Mouse (Mus musculus): ENCODE data around the gene Zfp160.
"Not testable (repeated sequence)": the region's sequence is repeated elsewhere in the genome, so short reads cannot be mapped to it uniquely, and the experiment has no call there.

DNA sequence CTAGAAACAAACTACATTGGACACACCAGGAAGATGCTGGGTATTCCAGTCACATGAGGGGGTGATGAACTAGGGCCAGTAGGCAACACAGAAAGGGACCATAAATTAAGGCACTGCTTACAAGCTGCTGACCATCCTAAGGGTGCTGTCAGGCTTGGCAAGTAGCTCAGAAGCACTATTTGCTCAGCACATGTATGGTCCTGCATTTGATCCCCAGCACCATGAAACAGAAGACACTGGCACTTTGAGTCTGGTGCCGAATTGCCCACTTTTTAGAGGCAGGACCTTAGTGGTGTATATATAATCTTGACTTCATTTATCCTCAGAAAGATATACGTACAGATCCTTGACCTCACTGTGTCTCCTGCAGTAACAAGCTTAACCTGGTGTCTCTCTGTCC lies 62.3 kb downstream of the Zfp160 start:
- TF ChIP-seq POLR2A (IDR thresholded peaks at IDR 0.05; ENCODE audit: borderline replicate concordance, control insufficient read depth, low read depth, low read length); CTCF (IDR thresholded peaks at IDR 0.05; ENCODE audit: control insufficient read depth, insufficient read depth, low read length): not testable (repeated sequence)

Data from bone marrow, adult 2 months (tissue).